Mouse (Mus musculus): Measurements from ENCODE around the gene Vwa8. TPM values are rescaled to one million over a fixed set of nuclear protein-coding genes. Genes with fewer than 3 reads are reported as not detected.

The Vwa8 gene
- total RNA-seq (2022) = 100 to 1,000 TPM; 168 to 243 (median 193) TPM

DNA sequence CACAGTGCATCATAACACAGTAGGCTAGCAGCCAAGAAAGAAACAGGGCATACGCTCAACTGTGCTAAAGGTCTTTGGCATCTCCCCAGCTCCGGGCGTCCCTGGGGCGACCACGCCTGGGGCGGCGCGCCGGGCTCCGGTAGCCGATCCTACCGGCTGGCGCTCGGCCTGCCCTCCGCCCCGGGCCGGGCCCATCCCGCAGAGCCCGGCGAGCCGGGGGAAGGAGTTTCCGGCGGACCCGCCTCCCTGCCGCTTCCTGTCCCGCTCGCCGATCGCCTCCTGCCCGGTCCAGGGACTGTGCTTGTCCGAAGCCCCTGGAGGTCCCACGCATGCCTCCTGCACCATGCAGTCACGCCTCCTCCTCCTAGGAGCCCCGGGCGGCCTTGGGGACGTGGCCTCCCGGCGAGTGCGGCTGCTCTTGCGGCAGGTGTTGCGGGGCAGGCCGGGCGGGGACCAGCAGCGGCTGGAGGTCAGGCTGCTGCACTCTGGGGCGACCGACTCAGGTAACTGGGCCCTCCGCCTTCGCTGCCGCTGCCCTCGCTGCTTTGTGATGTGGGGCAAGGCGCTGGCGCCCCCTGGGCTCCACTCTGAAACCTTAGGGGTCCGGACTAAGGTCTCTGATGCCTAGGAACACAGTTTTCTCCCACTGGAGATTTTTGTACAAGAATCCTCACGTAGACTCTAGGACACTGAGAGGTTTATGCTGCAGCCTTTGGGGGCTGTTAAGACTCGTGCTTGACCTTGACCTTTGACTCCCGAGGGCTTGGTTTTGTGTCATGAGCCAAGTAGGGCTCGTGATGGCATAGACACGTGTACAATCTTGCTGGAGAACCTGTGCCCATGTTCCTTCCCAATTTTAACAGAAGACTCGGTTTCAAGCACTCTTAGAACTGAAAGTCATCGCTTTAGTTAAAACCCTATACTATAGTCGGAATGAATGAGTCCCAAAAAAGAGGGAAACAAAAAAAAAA lies at the start of gene Vwa8:
Vwa8 (plus strand) TSS at position 112 of the 971 bp plus-strand sequence.
- peak; percentile 88 for DNase-seq (ENCODE audit: low spot score)

DNA sequence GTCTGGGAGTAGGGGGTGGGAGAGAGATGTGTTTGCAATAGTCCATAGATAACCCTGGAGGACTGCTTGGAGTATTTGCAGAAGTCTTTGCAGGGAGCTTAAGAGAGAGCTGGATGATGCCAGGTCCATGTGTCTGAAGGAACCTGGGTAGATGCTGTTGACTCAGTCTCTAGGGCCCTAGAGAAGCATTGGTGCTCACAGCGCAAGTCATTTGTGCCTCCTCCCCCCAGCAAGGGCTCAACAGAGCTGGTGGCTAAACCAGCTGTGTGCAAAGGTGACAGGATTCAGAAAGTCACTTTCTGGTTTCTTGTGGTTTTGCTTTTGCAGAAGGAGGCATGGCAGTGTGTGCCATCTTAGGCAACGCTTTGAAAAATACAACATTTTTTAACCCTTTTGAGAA lies 46.5 kb upstream of the Vwa8 start:
- DNase-seq (ENCODE audit: low spot score) = no peak

DNA sequence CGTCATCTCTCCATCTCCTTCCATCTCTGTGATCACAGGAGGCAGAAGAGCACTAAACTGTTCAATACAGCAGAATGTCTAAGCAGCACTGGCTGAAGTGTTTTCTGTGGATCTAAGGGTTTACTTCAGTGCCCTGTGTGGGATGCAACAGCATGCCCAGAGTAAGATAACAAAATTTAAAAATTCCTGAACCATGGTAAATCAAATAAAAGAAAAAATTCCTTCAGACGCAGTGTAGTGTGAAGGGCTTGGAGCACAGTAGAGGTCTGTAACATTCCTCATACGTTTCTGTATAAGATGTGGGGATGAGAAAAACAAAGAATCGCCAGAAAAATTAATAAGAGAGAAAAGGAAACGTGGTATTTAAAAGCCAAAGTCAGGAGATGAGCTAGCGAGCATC lies 44.9 kb upstream of the Vwa8 start:
- DNase-seq (ENCODE audit: low spot score) = no peak

DNA sequence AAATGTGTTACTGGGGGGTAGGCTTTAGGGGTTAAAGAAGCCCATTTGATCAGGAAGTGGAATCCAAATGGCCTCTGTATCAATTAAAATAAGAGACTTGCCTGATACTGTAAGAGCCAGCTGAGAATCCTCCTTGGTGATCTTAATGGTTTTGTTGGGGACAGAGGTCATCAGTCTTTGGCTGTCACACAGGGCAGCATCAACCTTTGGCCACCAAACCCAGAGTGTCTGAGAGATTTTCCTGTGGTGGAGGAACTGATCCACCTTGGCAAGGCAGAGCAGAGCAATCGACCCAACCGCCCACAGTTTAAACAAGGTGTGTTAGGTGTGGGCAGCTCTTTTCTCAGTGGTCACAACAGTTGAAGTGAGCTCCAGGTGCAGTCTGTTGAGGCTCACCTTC lies 36.0 kb upstream of the Vwa8 start:
- DNase-seq (ENCODE audit: low spot score) = no peak

DNA sequence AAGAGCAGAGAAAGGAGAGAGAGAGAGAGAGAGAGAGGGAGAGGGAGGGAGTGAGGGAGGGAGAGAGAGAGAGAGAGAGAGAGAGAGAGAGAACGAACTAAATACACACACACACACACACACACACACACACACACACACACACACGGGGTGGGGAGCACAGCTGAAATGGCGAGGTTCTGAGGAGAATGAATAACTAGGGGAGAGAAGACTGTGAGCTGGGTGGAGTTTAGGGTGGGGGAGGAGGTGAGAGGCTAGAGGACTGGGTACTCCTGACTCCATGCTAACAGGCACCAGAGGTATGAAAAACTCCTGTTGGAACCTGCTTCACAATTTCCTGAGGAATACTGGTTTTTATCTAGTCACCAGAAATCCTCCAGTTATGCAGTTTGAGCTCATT lies 32.4 kb upstream of the Vwa8 start:
- DNase-seq (ENCODE audit: low spot score) = no peak

DNA sequence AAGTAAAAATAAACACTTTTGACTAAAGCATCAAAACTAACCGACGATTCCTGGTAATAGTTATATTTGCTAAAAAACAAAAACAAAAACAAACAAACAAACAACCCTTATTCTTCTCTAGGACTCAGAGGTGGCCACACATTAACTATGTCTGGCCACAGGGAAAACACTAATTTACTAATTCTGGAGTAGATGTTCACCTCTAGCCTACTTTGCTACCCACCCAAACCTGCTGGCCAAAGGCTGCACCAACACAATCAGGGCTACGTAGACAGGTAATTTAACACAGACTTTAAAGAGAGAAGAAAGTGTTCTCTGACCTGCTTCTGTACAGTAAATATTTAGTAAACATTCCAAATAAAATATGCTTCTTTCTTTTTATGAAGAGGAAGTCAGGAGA lies 31.2 kb upstream of the Vwa8 start:
- DNase-seq (ENCODE audit: low spot score) = no peak

DNA sequence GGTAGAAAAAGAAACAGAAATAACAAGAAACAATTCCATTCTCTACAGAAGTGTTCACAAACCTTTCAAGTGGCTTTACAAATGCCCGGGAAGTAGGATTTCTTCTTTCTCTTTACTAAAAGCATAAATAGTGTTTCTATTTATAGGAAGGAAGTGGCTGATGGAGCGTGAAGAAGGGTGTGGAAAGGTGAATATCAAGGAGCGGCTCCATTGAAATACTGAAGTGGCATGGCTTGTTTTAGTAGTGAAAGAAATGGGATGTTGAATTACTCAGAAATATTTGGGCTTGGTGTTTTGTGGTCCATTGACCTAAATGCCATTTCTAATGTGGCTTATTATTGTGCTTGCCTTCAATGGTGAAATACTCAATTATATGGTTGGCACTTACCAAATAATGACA lies 30.4 kb upstream of the Vwa8 start:
- no peak for DNase-seq (ENCODE audit: low spot score)

DNA sequence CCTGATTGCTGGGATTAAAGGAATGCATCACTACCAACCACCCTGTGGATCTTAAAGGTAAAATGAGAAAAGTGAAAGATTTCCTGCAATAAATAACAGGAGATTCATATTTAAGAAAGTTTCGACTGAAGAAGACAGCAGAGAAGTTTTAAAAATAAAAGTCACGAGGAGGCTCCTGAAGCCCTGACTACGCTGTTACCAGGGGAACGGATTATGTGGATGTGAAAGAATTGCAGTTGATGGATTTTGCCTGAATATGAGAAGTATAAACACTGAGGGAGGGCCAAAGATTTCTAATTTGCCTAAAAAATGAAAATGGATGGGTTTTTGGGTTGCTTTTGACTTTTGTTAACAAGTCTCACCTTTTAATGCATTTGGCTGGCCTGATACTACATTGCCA lies 24.8 kb upstream of the Vwa8 start:
- DNase-seq (ENCODE audit: low spot score) = no peak

DNA sequence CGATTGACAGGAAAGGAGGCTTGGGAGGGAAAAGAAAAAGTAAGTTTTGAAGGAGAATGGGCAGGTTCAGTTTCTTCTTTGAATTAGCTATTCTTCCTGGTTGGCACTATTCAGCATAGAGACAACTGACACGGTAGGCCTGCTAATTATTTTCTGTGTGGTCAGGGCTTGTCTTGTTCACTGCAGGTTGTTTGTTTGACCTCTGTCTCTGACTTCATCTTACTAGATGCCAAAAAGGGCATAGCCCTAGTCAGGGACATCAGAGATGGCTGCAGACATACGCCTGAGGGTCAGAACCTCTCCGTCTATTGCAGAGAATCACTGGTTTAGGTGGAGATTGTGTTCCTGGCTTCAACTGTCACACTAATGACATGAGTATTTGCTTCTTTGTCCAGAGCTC lies 24.3 kb upstream of the Vwa8 start:
- DNase-seq (ENCODE audit: low spot score) = no peak

DNA sequence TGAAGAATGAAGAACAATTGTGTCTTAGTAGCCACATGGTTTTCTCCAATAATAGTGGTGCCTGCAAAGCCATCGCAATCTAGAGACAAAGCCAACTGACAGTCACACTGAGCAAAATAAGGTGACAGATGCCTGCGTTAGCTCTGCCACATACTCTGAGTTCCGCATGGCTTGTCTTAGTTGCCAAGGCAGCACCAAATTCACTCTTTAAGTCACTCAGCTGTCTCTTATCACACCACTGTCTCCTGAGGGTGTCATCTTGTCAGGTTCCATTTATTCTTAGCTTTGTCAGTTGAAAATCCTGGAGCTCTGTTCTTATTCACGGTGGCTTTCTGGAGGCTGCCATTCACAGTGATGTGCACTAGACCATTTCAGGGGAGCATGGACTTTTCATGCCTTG lies 17.7 kb upstream of the Vwa8 start:
- DNase-seq (ENCODE audit: low spot score) = no peak

DNA sequence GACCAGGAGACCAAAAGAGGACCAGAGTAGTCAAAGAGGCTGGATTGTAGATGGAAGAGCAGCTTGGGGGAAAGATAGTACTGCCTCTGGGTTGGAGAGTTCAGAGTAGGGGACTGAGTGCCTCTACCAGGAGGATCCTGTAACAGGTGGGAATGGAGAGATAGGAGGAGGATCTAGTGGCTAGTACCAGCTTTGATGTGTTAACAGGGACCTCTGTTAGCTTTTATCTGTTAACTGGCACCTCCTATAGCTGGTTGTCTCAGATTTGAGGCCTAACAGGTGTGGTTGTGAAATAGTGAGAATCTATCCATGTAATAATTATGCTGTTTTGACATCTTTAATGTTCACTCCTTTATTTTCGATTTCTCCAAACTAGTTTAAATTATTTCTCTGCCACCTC lies 904 bp upstream of the Vwa8 start:
- DNase-seq (ENCODE audit: low spot score) = no peak

DNA sequence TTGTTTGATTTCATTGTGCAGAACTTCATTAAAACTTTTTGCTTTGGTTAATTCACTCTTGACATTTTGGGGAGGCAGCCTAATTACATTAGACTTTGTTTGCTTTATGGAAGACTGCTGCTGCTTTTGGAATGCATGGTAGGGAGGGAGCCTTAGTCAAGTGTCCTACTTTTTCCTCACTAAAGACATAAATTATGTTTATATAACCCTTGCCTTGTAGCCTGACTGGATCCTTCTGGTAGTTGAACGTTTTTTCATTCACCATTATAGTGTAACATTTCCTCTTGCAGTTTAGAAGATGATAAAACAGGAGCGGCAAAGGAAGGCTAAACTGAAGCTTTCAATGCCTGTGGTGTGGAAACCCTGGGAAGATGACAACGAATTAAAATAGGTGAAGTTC lies 375 bp upstream of the Vwa8 start:
- no peak for DNase-seq (ENCODE audit: low spot score)

DNA sequence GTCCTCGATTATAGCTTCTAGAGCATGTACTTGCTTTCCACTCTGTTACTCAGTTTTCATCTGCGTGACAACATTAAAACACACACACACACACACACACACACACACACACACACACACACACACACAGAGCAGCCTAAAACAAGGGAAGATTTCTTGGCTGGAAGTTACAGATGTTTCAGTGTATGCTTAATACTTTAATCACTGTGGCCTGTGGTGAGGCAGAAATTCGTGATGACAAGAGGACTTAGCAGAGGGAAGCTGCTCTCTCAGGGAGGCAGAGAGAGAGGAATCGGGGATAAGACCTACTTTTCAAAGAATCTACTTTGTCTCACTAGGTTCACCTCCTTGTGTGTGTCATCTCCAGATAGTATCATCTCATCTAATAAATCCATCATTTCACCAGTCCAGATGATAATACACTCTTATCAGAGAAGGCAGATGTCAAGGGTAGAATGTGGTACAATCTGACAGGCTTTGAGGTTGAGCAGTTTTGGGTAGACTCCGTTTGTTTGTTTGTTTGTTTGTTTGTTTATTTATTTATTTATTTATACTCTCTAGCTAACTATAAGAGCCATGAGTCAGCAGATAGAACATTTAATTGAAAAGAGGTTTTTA lies 1.2 kb downstream of the Vwa8 start:
- DNase-seq (ENCODE audit: low spot score) = no peak

DNA sequence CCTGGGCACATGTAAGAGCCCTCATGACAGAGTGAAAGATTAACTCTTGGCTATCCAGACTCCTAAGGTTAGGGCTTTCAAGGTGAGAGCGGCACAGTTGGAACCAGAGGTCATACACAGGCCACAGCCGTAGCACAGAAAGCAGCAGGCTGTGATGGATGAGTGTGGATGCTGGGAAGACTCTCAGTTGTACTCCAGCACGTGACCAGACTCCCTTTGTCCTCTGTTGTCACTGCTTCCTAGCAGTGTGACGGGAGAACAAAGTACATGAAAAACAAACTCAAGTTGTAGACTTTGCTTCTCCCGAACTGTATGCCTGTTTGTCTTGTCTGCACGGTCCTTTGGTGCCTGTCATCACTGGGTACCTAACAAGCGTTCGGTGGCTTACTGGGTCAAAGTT lies 1.8 kb downstream of the Vwa8 start:
- DNase-seq (ENCODE audit: low spot score) = no peak

DNA sequence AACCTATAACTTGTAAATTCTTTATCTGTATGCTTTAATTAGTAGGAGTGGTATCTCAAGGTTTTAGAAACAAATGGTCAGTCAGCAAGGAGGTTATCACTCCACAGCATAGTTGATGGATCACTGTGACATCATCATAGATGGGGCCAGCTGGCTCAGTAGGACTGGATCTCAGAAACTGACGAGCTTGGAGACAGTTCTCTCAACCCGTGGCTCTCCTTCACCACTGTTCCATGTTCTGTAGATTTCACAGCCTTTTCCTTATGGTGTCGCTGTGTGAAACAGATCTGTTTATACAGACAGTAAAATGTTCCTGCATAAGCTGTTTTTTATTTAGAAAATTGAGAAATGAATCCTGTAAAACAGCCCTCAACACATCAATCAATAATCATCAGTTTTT lies 2.5 kb downstream of the Vwa8 start:
- no peak for DNase-seq (ENCODE audit: low spot score)

DNA sequence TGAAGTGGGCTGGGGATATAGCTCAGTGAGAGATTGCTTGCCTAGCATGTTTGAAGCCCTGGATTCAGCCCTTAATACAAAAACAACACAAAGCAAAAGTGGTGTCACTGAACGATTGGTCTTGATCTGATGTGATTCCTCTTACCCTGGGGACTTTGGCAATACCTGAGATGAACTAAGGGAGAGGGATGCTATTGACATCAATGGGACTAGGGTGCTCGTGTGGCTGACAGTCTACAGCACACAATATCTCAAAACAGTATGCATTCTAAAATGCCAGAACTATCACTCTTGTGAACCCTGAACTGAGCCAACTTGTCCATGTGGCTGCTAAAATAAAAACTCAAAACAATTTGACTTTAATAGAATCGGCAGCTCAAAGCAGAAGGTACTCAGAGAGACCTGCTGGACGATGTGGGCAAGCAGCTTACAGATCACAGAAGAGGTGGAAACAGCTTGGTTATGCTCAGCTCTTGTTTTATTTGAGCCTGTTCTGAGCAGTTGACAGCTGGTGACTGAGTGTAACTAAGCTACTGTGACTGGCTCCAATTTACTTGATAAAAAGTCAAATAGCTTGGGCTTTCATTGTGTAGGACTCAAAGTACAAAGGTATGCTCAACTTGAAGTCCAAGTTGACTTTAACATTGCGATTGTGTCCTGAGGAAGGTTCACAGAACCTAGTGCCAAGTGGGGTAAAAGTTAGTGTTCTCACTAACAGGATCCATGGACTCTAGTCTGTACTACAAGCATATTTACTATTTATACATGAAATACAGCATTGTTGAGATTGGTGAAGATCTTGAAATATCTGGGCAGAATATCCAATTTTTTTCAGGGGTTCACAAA lies 3.8 kb downstream of the Vwa8 start:
- peak; percentile 15 for DNase-seq (ENCODE audit: low spot score)

DNA sequence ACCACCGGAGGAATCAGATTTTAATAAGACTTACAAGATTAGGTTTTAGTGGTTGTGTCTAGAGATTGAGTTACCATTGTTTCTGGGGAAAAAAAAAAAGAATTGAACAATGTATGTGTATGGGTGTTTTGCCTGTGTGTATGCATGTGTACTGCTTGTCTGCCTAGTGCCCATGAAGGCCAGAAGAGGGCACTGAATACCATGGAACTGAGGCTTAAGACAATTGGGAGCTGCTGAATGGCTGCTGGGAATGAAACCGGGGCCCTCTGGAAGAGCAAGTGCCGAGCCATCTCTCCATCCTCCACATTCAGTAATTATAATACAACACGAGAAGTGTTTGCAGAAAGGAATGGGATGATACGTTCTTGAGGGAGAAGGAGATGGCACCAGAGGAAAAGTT lies 12.3 kb downstream of the Vwa8 start:
- no peak for DNase-seq (ENCODE audit: low spot score)

DNA sequence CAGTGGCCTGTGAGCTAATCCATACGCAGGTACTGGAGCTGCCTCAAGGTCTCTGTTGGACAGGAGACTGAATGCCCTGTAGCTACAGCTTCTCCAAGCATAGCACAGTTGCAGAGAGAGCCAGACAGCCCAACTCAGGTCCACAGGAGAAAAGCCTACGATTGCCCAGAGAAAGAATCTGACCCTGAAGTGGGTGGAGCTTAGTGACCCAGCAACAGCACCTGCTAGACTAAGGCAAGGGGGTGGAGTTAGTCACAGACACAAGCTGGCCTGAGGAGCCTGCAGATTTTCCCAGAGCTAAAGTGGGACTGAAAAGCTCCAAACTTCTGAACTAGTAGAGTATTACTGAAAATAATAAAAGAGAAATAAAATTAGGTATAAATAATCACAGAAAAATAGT lies 21.2 kb downstream of the Vwa8 start:
- no peak for DNase-seq (ENCODE audit: low spot score)

DNA sequence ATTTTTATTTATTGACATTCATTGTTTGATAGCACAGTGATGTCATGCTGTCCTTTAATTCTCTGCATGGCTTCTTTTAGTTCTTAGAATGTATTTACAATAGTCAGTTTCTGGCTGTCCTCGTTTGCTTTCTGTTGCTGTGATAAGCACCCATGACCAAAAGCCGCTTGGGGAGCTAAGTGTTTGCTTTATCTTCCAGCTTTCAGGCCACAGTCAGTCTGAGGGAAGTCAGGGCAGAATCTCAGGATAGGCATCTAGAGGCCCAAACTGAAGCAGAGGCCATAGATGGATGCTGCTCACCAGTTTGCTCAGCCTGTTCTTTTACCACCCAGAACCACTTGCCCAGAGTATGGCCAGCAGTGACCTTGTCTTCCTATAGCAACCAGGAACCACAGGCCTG lies 28.3 kb downstream of the Vwa8 start:
- no peak for DNase-seq (ENCODE audit: low spot score)

DNA sequence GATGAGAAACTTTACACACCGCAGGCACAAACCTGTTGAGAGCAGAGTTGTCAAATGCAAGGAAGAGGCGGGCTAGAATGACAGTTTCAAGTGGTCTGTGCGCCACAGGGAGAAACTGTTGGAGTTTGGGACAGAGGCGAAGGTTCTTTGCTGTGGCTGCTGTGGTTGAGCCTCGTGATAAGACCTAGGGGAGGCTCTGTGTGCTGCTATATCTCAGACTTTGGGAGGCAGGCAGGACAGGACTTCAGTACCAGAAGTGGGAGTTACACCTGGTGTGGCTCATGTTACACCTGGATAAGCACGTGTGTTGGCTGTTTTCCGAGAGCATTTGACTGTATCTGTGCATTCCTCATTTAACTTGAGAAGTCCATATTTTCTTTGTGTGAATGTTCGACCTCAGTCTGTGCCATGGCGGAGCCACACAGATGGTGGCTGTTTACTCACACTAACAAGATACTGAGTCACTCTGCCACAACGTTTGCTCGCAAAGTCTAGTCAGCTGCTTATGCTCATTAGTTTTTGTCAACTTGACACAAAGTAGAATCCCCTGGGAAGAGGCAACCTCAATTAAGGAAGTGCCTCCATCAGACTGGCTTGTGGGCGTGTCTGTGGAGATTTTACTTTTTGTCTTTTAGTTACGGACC lies 29.7 kb downstream of the Vwa8 start:
- DNase-seq (ENCODE audit: low spot score) = no peak

DNA sequence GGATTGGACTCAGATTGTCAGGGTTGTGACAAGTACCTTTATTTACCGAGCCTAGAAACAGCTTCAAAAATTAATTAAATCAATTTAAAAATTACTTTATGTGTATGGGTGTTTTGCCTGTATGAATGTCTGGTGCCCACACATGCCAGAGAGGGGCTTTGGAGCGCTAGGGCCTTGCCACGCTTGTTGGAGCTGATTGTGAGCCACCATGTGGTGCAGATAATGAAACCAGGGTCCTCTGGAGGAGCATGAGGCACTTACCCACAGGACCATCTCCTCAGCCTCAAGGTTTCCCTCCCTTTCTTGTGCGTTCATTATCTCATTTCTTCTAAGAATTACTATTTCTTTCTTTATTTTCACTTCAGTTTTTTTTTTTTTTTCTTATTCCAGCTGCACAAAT lies 32.0 kb downstream of the Vwa8 start:
- DNase-seq (ENCODE audit: low spot score) = no peak

DNA sequence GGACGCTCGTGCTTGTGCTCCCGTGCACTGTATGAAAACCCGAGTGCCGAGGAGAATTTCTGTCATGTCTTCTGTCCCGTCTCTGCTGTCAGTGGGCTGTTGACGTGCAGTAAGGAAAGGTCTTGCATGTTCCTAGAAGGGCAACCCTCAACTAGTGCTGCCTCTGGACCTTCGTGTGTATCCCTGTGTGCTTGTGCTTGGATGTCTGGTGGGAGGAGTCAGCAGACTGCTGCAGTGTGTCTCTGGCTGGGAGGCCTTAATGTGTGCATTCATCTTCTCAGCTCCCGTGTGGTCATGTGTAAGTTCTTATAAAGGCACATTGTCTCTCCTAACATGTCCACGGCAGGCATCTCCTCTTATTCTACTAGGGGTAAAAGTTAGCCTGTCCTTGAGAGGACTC lies 32.7 kb downstream of the Vwa8 start:
- no peak for DNase-seq (ENCODE audit: low spot score)
